Mouse (Mus musculus) thymus, adult 2 months (tissue): ENCODE results near the gene Gm21188. TPM values are rescaled to one million over a fixed set of nuclear protein-coding genes. Genes with fewer than 3 reads are reported as not detected.
"Not testable (repeated sequence)": the region's sequence is repeated elsewhere in the genome, so short reads cannot be mapped to it uniquely, and the experiment has no call there.

Source experiments
- DNase-seq: peaks from one replicate; pipeline ENCODE4 v3.0.0; 2021
- H3K27ac ChIP-seq: fragments of 200-500 bp; 2 replicates; pipeline ENCODE4 v1.5.1; 2012; ENCODE audit warnings: low read length, control low read depth; ENCODE audit not compliant: control insufficient read depth, insufficient read depth
- H3K27me3 ChIP-seq: fragments of 200-500 bp; 2 replicates; pipeline ENCODE4 v1.6.1; 2012; ENCODE audit warnings: mild to moderate bottlenecking, low read length, moderate library complexity, mixed read lengths; ENCODE audit not compliant: control insufficient read depth, insufficient read depth
- H3K36me3 ChIP-seq: fragments of 200-500 bp; 2 replicates; pipeline ENCODE4 v1.6.1; 2012; ENCODE audit warnings: mild to moderate bottlenecking, low read length, moderate library complexity; ENCODE audit not compliant: control insufficient read depth, insufficient read depth
- H3K4me1 ChIP-seq: fragments of 200-500 bp; replicated peaks from 2 replicates; pipeline ENCODE4 v1.6.1; 2012; ENCODE audit warnings: low read length; ENCODE audit not compliant: control insufficient read depth, insufficient read depth
- H3K4me3 ChIP-seq: fragments of 200-500 bp; 2 replicates; pipeline ENCODE4 v1.5.1; 2012; ENCODE audit warnings: mild to moderate bottlenecking, low read length, control low read depth, moderate library complexity; ENCODE audit not compliant: control insufficient read depth, insufficient read depth
- WGBS: fragments of 180-500 bp; shearing (Covaris S2); methylation state at CpG from one replicate; pipeline ENCODE4 v1.1.7; 2018; 5-methylcytosine and 5-hydroxymethylcytosine counted together
- polyA plus RNA-seq: library from polyadenylated mRNA; depleted of rRNA; stranded (reverse); fragments of >200 nt; gene quantifications from 2 replicates; pipeline ENCODE4 v1.2.3, GENCODE M21; 2012

Gm21188 gene
- polyA plus RNA-seq, 1 experiment = 2.9 TPM

DNA sequence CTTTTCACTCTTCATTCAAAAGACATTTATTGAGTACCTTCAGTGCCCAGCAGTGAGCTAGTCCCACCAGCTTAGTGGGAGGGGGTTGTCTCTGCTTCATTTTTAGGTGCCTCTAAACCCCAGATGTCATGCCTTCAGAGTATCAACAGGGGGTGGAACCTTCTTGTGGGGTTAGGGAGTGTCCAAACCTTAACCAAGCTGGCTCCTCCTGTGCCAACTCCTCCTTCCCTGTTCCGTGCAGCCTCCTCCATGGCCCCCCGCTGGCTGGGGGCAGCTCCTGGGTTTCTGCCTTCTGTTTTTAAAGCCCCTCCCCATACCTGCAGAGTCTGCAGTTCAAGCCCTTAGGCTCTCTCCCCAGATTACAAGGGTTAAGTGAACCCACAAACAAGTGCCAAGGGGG is 3.8 kb downstream of the Gm21188 start:
- WGBS = no CpG with 5 or more reads among the region's 2 CpGs
- not testable (repeated sequence) for H3K4me3 ChIP-seq, H3K36me3 ChIP-seq, H3K27ac ChIP-seq, H3K4me1 ChIP-seq, DNase-seq, H3K27me3 ChIP-seq

DNA sequence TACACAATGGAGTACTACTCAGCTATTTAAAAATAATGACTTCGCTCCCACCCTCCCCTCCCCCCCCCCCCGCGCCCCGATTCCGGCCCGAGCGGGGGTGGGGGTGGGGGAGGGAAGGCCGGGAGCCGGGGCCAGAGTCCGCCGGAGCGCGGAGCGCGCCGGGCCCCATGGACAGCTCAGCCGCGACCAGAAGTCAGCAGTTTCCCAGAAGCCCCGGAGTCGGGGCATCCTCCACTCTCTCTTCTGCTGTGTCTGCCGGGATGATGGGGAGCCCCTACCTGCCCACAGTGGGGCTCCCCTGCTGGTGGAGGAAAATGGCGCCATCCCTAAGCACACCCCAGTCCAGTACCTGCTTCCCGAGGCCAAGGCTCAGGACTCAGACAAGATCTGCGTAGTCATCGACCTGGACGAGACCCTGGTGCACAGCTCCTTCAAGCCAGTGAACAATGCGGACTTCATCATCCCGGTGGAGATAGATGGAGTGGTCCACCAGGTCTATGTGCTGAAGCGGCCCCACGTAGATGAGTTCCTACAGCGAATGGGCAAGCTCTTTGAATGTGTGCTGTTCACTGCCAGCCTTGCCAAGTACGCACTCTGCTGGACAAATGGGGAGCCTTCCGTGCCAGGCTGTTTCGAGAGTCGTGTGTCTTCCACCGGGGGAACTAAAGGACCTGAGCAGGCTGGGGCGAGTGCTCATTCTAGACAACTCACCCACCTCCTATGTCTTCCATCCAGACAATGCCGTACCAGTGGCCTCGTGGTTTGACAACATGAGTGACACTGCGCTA is 5.4 kb downstream of the Gm21188 start:
- not testable (repeated sequence) for H3K4me1 ChIP-seq, H3K4me3 ChIP-seq, DNase-seq, H3K27me3 ChIP-seq, H3K36me3 ChIP-seq, H3K27ac ChIP-seq
- WGBS = 5% methylated on average over 23 of the region's 40 CpGs

DNA sequence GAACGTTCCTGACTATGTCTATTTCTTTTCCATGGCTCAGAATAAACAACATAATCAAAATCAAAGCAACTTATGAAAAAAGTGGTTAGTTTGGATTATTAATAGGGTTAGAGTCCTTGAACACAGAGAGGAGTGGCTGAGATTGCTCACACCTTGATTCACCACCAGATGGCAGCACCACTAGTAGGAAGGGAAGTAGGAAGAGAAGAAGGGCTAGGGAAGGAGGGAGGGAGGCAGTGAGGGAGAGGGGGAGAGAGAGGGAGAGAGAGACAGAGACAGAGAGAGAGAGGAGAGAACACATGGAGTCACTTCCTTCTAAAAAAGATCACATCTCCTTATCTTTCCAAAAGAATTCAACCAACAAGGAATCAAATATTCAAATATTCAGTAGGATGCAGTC is 10.8 kb downstream of the Gm21188 start:
- H3K27ac ChIP-seq, H3K4me3 ChIP-seq, H3K27me3 ChIP-seq, H3K36me3 ChIP-seq, H3K4me1 ChIP-seq: not testable (repeated sequence)
- peak; percentile 43 for DNase-seq
- WGBS = no CpG with 5 or more reads among the region's 1 CpGs

DNA sequence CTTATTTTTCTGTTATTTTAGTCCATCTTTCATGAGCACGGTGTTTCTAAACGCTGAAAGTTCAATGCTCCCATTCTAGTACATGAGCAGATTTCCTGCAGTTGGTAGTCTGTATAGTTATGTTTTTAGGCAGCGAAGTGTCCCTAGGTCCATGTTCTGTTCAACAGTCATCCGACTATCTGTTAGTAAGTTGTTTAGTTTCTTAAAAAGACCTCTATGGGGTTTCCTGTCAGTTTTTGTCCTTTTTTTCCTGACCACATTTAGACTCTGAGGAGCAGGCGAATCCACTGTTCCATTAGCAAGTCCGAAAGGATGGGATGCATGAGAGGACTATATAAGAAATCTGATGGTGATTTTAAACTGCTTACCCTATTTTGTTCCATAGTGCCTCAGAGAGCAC is 14.1 kb downstream of the Gm21188 start:
- WGBS = 33% methylated on average over 6 of the region's 6 CpGs
- DNase-seq, H3K27me3 ChIP-seq, H3K27ac ChIP-seq, H3K4me3 ChIP-seq, H3K4me1 ChIP-seq, H3K36me3 ChIP-seq: not testable (repeated sequence)

DNA sequence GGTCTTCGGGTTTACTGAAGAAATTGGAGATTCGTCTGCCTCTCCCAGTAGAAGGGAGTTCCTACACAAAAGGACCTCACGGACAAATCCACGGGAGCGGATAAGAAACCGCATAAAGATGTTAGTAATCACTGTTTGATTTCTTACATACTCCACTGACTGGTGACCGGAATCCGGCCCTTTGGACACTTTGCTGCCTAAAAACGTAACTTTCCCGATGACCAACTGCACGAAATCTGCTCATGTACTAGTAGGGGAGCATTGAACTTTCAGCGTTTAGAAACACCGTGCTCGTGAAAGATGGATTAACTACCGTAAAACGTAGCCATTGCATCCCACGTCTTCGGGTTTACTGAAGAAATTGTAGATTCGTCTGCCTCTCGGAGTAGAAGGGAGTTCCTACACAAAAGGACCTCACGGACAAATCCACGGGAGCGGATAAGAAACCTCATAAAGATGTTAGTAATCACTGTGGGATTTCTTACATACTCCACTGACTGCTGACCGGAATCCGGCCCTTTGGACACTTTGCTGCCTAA is 15.3 kb downstream of the Gm21188 start:
- DNase-seq = not testable (repeated sequence)

DNA sequence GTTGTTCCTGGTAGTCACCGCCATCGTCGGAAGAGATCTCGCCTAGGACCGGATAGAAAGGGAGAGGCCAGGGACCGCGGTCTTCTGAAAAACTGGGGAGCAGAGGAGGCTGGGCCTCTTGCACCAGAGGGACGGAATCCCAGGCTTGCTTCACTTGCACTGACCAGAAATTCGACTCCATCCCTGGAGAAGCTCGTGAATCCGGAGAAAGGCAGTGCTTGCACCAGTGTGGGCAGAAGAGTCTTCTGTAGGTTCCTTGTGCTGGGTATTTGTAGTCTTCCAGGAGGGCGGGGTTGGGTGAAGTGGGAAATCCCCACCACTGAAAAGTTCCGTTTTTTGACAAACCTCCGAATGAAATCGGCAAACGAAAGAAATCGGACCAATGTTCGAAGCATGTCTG is 16.8 kb downstream of the Gm21188 start:
- WGBS = 23% methylated on average over 9 of the region's 18 CpGs
- H3K4me3 ChIP-seq, DNase-seq, H3K27ac ChIP-seq, H3K27me3 ChIP-seq, H3K4me1 ChIP-seq, H3K36me3 ChIP-seq: not testable (repeated sequence)

More for the DNA sequence above, 15.3 kb downstream of the Gm21188 start:
- not testable (repeated sequence) for H3K36me3 ChIP-seq, H3K4me3 ChIP-seq, H3K27ac ChIP-seq, H3K27me3 ChIP-seq, H3K4me1 ChIP-seq
- WGBS = 15% methylated on average over 24 of the region's 25 CpGs

DNA sequence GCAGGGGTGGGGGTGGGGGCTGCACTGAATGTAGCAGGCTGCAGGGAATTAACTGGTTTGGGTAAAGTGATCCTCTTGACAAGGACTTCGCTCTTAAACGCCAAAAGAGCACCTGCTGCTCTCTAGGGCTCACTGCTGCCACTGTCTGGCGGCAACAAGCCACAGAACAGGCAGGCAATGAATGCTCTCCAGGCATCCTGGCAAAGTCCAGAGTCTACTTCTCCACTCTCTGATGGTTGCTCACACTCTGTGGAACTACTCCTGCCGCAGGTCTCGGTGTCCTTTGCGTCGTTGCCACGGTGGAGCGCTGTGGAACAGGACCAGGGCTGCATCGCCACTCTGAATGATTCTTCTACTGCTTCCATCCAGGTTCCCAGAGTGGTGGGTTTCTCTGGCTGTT is 17.4 kb downstream of the Gm21188 start:
- H3K4me1 ChIP-seq, H3K4me3 ChIP-seq, H3K27me3 ChIP-seq, H3K36me3 ChIP-seq, DNase-seq, H3K27ac ChIP-seq: not testable (repeated sequence)
- WGBS = 20% methylated on average over 3 of the region's 10 CpGs

DNA sequence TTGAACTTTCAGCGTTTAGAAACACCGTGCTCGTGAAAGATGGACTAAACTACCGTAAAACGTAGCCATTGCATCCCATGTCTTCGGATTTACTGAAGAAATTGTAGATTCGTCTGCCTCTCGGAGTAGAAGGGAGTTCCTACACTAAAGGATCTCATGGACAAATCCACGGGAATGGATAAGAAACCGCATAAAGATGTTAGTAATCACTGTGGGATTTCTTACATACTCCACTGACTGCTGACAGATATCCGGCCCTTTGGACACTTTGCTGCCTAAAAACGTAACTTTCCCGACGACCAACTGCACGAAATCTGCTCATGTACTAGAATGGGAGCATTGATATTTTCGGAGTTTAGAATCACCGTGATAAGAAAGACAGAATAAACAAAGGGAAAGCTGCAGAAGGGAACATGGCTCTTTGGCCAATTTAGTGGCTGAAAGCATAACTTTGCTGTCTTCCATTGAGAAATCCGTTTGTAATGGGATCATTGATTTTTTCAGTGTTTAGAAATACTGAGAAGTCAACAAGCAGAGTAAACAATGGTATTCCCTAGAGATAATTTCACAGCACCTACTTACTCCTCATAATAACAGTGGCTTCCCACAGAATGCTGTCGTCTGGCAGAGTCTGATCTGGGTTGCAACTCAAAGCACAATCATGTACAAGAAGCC is 18.3 kb downstream of the Gm21188 start:
- H3K27me3 ChIP-seq, H3K36me3 ChIP-seq, DNase-seq, H3K4me3 ChIP-seq, H3K4me1 ChIP-seq, H3K27ac ChIP-seq: not testable (repeated sequence)
- 12% methylated on average over 19 of the region's 19 CpGs for WGBS

DNA sequence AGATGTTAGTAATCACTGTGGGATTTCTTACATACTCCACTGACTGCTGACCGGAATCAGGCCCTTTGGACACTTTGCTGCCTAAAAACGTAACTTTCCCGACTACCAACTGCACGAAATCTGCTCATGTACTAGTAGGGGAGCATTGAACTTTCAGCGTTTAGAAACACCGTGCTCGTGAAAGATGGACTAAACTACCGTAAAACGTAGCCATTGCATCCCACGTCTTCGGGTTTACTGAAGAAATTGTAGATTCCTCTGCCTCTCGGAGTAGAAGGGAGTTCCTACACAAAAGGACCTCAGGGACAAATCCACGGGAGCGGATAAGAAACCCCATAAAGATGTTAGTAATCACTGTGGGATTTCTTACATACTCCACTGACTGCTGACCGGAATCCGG is 20.3 kb downstream of the Gm21188 start:
- not testable (repeated sequence) for H3K27me3 ChIP-seq, DNase-seq, H3K36me3 ChIP-seq, H3K4me1 ChIP-seq, H3K4me3 ChIP-seq, H3K27ac ChIP-seq
- WGBS = 15% methylated on average over 16 of the region's 16 CpGs

DNA sequence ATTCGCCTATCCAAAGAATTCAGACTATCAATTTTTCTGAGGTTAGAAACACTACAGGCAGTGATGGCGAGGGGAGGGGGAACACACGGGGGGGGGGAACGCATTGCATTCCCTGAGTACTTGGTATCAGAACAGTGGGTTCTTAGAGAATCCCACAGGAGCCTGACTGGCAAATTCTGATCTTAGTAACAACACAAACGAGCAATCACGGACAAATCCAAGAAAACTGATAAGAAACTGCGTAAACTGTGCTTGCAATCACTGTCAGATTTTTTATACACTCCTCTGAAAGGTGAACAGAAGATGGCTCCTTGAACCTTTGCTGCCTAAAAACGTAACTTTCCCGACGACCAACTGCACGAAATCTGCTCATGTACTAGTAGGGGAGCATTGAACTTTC is 24.6 kb downstream of the Gm21188 start:
- not testable (repeated sequence) for DNase-seq, H3K36me3 ChIP-seq, H3K4me3 ChIP-seq, H3K27me3 ChIP-seq, H3K4me1 ChIP-seq, H3K27ac ChIP-seq
- 16% methylated on average over 11 of the region's 11 CpGs for WGBS

DNA sequence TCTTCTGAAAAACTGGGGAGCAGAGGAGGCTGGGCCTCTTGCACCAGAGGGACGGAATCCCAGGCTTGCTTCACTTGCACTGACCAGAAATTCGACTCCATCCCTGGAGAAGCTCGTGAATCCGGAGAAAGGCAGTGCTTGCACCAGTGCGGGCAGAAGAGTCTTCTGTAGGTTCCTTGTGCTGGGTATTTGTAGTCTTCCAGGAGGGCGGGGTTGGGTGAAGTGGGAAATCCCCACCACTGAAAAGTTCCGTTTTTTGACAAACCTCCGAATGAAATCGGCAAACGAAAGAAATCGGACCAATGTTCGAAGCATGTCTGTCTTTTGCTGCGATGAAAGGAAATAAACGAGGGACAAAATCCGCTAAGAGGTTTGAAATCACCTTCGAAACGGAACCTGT is 25.1 kb downstream of the Gm21188 start, which contains the start of gene Gm36079:
Gene Gm36079, minus strand, starts transcription at position 101 of the 400 bp plus-strand sequence.
- WGBS = 9% methylated on average over 4 of the region's 17 CpGs
- H3K4me3 ChIP-seq, H3K27me3 ChIP-seq, H3K4me1 ChIP-seq, H3K36me3 ChIP-seq, DNase-seq, H3K27ac ChIP-seq: not testable (repeated sequence)
